In genomic region chr5:66061667-66062045, GRCm38 (mm10) we compare ENCODE assay signal across 26 mouse cellular contexts. TPM values are rescaled to one million over a fixed set of nuclear protein-coding genes. Genes with fewer than 3 reads are reported as not detected.
DNase-seq lines count a peak whose midpoint lies in the region; ATAC-seq and TF ChIP-seq lines count a peak whose summit lies in the region.
"Had no signal": no experiment of that assay in that cellular context is flagged by ENCODE, and none has a peak within 500 bp of the region (broad histone marks: within the 10 kb centered on the region; RNA-seq: fewer than 3 reads in every experiment).

No protein-coding gene starts in this region.

- TF ChIP-seq POLR2A in bone marrow macrophage, adult 2 months (IDR thresholded peaks at IDR 0.05; ENCODE audit: borderline replicate concordance, low read depth, low read length), result no peak

- no peak for TF ChIP-seq CTCF in liver, postnatal 0 days (IDR thresholded peaks at IDR 0.05; ENCODE audit: low read depth)
- no peak for TF ChIP-seq CTCF in bone marrow macrophage, adult 2 months (IDR thresholded peaks at IDR 0.05; ENCODE audit: low read depth, low read length)

- H3K4me1 ChIP-seq in forebrain, embryonic 16.5 days (replicated peaks; ENCODE audit: control insufficient read depth, insufficient read depth, low read length), result peaks cover 7% of the 10 kb centered on the region
- H3K4me1 ChIP-seq in forebrain, embryonic 12.5 days, result peaks cover 3% of the 10 kb centered on the region; the same call in 1 of the 2 replicates
- H3K4me1 ChIP-seq in kidney, embryonic 14.5 days (ENCODE audit: control insufficient read depth, insufficient read depth, low read length), result no peaks in the 10 kb centered on the region
- H3K4me1 ChIP-seq in liver, postnatal 0 days (ENCODE audit: insufficient read depth), result peaks cover 14% of the 10 kb centered on the region
- H3K4me1 ChIP-seq in liver, embryonic 12.5 days, result peaks cover 7% of the 10 kb centered on the region; the same call in 1 of the 2 replicates
- H3K4me1 ChIP-seq in bone marrow macrophage, adult 2 months (ENCODE audit: control insufficient read depth, insufficient read depth, low read length), result peaks cover 57% of the 10 kb centered on the region
- H3K4me1 ChIP-seq: embryonic facial prominence, embryonic 10.5 days; embryonic facial prominence, embryonic 15.5 days; forebrain, embryonic 13.5 days; limb, embryonic 10.5 days; limb, embryonic 15.5 days had no signal

- TF ChIP-seq EP300 in liver, postnatal 0 days (IDR thresholded peaks at IDR 0.05; ENCODE audit: low read depth), result no peak

- H3K9me3 ChIP-seq in forebrain, embryonic 16.5 days (ENCODE audit: control insufficient read depth, low read length), result no peaks in the 10 kb centered on the region
- H3K9me3 ChIP-seq in forebrain, embryonic 12.5 days, result no peaks in the 10 kb centered on the region
- H3K9me3 ChIP-seq in kidney, embryonic 14.5 days (ENCODE audit: control insufficient read depth, low read length), result no peaks in the 10 kb centered on the region
- H3K9me3 ChIP-seq in liver, postnatal 0 days (ENCODE audit: low read length), result no peaks in the 10 kb centered on the region
- H3K9me3 ChIP-seq in liver, embryonic 12.5 days (replicated peaks), result no peaks in the 10 kb centered on the region
- H3K9me3 ChIP-seq: embryonic facial prominence, embryonic 10.5 days; embryonic facial prominence, embryonic 15.5 days; forebrain, embryonic 13.5 days; G1E; limb, embryonic 10.5 days; limb, embryonic 15.5 days had no signal

- H3K9ac ChIP-seq in forebrain, embryonic 16.5 days (replicated peaks; ENCODE audit: low read depth, low read length), result no peak overlapping the region
- H3K9ac ChIP-seq in forebrain, embryonic 12.5 days, result no peak overlapping the region
- no peak overlapping the region for H3K9ac ChIP-seq in kidney, embryonic 14.5 days (ENCODE audit: low read depth, low read length)
- H3K9ac ChIP-seq in liver, postnatal 0 days (replicated peaks), result no peak overlapping the region
- no peak overlapping the region for H3K9ac ChIP-seq in liver, embryonic 12.5 days
- H3K9ac ChIP-seq: embryonic facial prominence, embryonic 15.5 days; forebrain, embryonic 13.5 days; limb, embryonic 15.5 days had no signal

- 0 out of 2 replicates have a peak, but pooled peaks have one; percentile 12 for ATAC-seq in forebrain, embryonic 16.5 days
- no peak for ATAC-seq in forebrain, embryonic 12.5 days (ENCODE audit: low FRiP score)
- ATAC-seq in kidney, embryonic 14.5 days (ENCODE audit: low FRiP score, low TSS enrichment), result no peak
- ATAC-seq in liver, postnatal 0 days, result no peak
- ATAC-seq in liver, embryonic 12.5 days, result no peak
- ATAC-seq: intestine, postnatal 0 days had no signal

- 79% methylated on average over 4 of the region's 4 CpGs for WGBS in forebrain, embryonic 16.5 days
- 87% methylated on average over 4 of the region's 4 CpGs for WGBS in forebrain, embryonic 12.5 days
- 78% methylated on average over 4 of the region's 4 CpGs for WGBS in kidney, embryonic 14.5 days
- 79% methylated on average over 4 of the region's 4 CpGs for WGBS in liver, postnatal 0 days (ENCODE audit: insufficient replicate concordance)
- 73% methylated on average over 4 of the region's 4 CpGs for WGBS in liver, embryonic 12.5 days (ENCODE audit: insufficient replicate concordance)

- H3K4me2 ChIP-seq in forebrain, embryonic 16.5 days (ENCODE audit: low read length), result no peak overlapping the region
- H3K4me2 ChIP-seq in forebrain, embryonic 12.5 days, result no peak overlapping the region
- no peak overlapping the region for H3K4me2 ChIP-seq in kidney, embryonic 14.5 days (replicated peaks; ENCODE audit: low read depth, low read length)
- no peak overlapping the region for H3K4me2 ChIP-seq in liver, postnatal 0 days (ENCODE audit: low read depth, low read length)
- H3K4me2 ChIP-seq in liver, embryonic 12.5 days, result no peak overlapping the region
- H3K4me2 ChIP-seq: embryonic facial prominence, embryonic 15.5 days; forebrain, embryonic 13.5 days; heart, embryonic 11.5 days; limb, embryonic 15.5 days had no signal

- no peaks in the 10 kb centered on the region for H3K36me3 ChIP-seq in forebrain, embryonic 16.5 days (ENCODE audit: control insufficient read depth, insufficient read depth)
- H3K36me3 ChIP-seq in forebrain, embryonic 12.5 days (replicated peaks), result no peaks in the 10 kb centered on the region
- H3K36me3 ChIP-seq in kidney, embryonic 14.5 days (ENCODE audit: control insufficient read depth, insufficient read depth, low read length), result no peaks in the 10 kb centered on the region
- peaks cover under 1% of the 10 kb centered on the region; the same call in 1 of the 2 replicates for H3K36me3 ChIP-seq in liver, postnatal 0 days (replicated peaks; ENCODE audit: insufficient read depth, low read length)
- H3K36me3 ChIP-seq in liver, embryonic 12.5 days, result no peaks in the 10 kb centered on the region
- H3K36me3 ChIP-seq: embryonic facial prominence, embryonic 10.5 days; embryonic facial prominence, embryonic 15.5 days; G1E; limb, embryonic 10.5 days; limb, embryonic 15.5 days had no signal

- H3K27ac ChIP-seq in forebrain, embryonic 16.5 days (ENCODE audit: low read length), result no peak overlapping the region
- H3K27ac ChIP-seq in forebrain, embryonic 12.5 days, result no peak overlapping the region
- H3K27ac ChIP-seq in kidney, embryonic 14.5 days (ENCODE audit: low read depth, low read length), result peak overlapping the region; percentile 7; the same call in 1 of the 2 replicates
- H3K27ac ChIP-seq in liver, postnatal 0 days (ENCODE audit: low read depth), result 0 out of 2 replicates have a peak overlapping the region, but pooled peaks have one; percentile 62
- no peak overlapping the region for H3K27ac ChIP-seq in liver, embryonic 12.5 days
- H3K27ac ChIP-seq in bone marrow macrophage, adult 2 months (ENCODE audit: insufficient read depth, low read depth, low read length), result peak overlapping the region; percentile 60; the same call in 1 of the 2 replicates
- H3K27ac ChIP-seq: embryonic facial prominence, embryonic 10.5 days; embryonic facial prominence, embryonic 15.5 days; forebrain, embryonic 13.5 days; gastrocnemius, adult 2 months; limb, embryonic 10.5 days; limb, embryonic 15.5 days had no signal

- no peaks in the 10 kb centered on the region for H3K27me3 ChIP-seq in forebrain, embryonic 16.5 days (replicated peaks; ENCODE audit: control insufficient read depth, insufficient read depth, low read length)
- no peaks in the 10 kb centered on the region for H3K27me3 ChIP-seq in forebrain, embryonic 12.5 days
- no peaks in the 10 kb centered on the region for H3K27me3 ChIP-seq in kidney, embryonic 14.5 days (ENCODE audit: control insufficient read depth, insufficient read depth, low read length)
- H3K27me3 ChIP-seq in liver, postnatal 0 days (ENCODE audit: insufficient read depth, low read length), result no peaks in the 10 kb centered on the region
- no peaks in the 10 kb centered on the region for H3K27me3 ChIP-seq in liver, embryonic 12.5 days (replicated peaks)
- H3K27me3 ChIP-seq: embryonic facial prominence, embryonic 15.5 days; forebrain, embryonic 13.5 days; limb, embryonic 15.5 days had no signal

- no peak overlapping the region for H3K4me3 ChIP-seq in forebrain, embryonic 16.5 days (replicated peaks; ENCODE audit: low read length)
- no peak overlapping the region for H3K4me3 ChIP-seq in forebrain, embryonic 12.5 days (replicated peaks)
- no peak overlapping the region for H3K4me3 ChIP-seq in kidney, embryonic 14.5 days (ENCODE audit: low read length)
- no peak overlapping the region for H3K4me3 ChIP-seq in liver, postnatal 0 days (ENCODE audit: low read depth, low read length)
- H3K4me3 ChIP-seq in liver, embryonic 12.5 days, result no peak overlapping the region
- no peak overlapping the region for H3K4me3 ChIP-seq in bone marrow macrophage, adult 2 months (ENCODE audit: insufficient read depth, low read length)
- H3K4me3 ChIP-seq: embryonic facial prominence, embryonic 10.5 days; embryonic facial prominence, embryonic 15.5 days; forebrain, embryonic 13.5 days; gastrocnemius, adult 2 months; limb, embryonic 10.5 days; limb, embryonic 15.5 days had no signal

- no peak for DNase-seq in kidney, adult 11 months
- no peak for DNase-seq in liver, postnatal 0 days
- no peak for DNase-seq in layer of hippocampus, adult 11-12 months (ENCODE audit: low spot score)
- DNase-seq: adrenal gland, adult 8-10 months; cerebellum, adult 8-10 months; gastrocnemius, adult 2 months; gastrocnemius, postnatal 36 days; heart, adult 18-20 months; heart, postnatal 4 days; layer of hippocampus, adult 9-11 months; lung, postnatal 36 days; thymus, adult 2 months; thymus, postnatal 36 days had no signal

RNA-seq across cellular contexts. Expression of gene 9130230L23Rik, which starts 57.6 kb away (rescaled TPM):
- polyA plus RNA-seq in forebrain, embryonic 16.5 days (2015; fragmentation: Nextera tagmentation; extraction: Ambion mirVana), result not detected in 2 replicates
- polyA plus RNA-seq in forebrain, embryonic 12.5 days (2016; fragmentation: Nextera tagmentation; extraction: Ambion mirVana), result 0.13 TPM in 1 of 2 replicates, not detected in the other
- 0.38 and 0.40 TPM in 2 replicates for polyA plus RNA-seq in kidney, embryonic 14.5 days (2014; fragmentation: Nextera tagmentation; extraction: Ambion mirVana)
- 0.20 TPM in 1 of 2 replicates, not detected in the other for polyA plus RNA-seq in liver, postnatal 0 days (2015; fragmentation: Nextera tagmentation; extraction: Ambion mirVana)
- 0.18 TPM in 1 of 2 replicates, not detected in the other for polyA plus RNA-seq in liver, embryonic 12.5 days (2016; fragmentation: Nextera tagmentation; extraction: Ambion mirVana)
- polyA plus RNA-seq in bone marrow macrophage, adult 2 months (2012; ENCODE audit: insufficient read depth, insufficient read length, missing spikeins), result 1.0 TPM in 2 replicates
- polyA plus RNA-seq: embryonic facial prominence, embryonic 10.5 days; forebrain, embryonic 13.5 days; G1E had no signal

Comparison
In these comparisons a context has a peak if more than half of its experiments do, and no peak if none do; other contexts are left out.
1. H3K27ac ChIP-seq: peak in kidney, embryonic 14.5 days (single experiment), liver, postnatal 0 days (single experiment) and bone marrow macrophage, adult 2 months (single experiment); none in forebrain, embryonic 16.5 days (single experiment), forebrain, embryonic 12.5 days (single experiment) and liver, embryonic 12.5 days (single experiment).